Mouse (Mus musculus): ENCODE data around the gene Nosip.

GRCm38 (mm10) chr7:45047491-45047890 lies 14.7 kb upstream of the Nosip start:
- no peak for TF ChIP-seq CTCF (IDR thresholded peaks at IDR 0.05)
- TF ChIP-seq POLR2A (IDR thresholded peaks at IDR 0.05; ENCODE audit: insufficient read depth, low read depth, low read length): no peak

Measured in heart, adult 2 months (tissue).